ENCODE assay signal across 16 mouse cellular contexts in genomic region chr9:51915580-51915979, GRCm38 (mm10).
"Had no signal": no experiment of that assay in that cellular context is flagged by ENCODE, and none has a peak within 500 bp of the region (broad histone marks: within the 10 kb centered on the region; RNA-seq: fewer than 3 reads in every experiment).

No protein-coding gene starts in this region.

- H3K27me3 ChIP-seq: liver, embryonic 15.5 days; midbrain, embryonic 12.5 days; stomach, embryonic 15.5 days had no signal

- H3K4me2 ChIP-seq: liver, embryonic 11.5 days; liver, embryonic 15.5 days; midbrain, embryonic 12.5 days; stomach, embryonic 15.5 days had no signal

- H3K4me1 ChIP-seq: limb, embryonic 10.5 days; liver, embryonic 15.5 days; megakaryocyte, embryonic 14.5 days; midbrain, embryonic 12.5 days; stomach, embryonic 15.5 days had no signal

- H3K4me3 ChIP-seq: left cerebral cortex, adult 2 months; limb, embryonic 10.5 days; liver, embryonic 15.5 days; megakaryocyte, embryonic 14.5 days; midbrain, embryonic 12.5 days; stomach, embryonic 15.5 days had no signal

- DNase-seq: kidney, adult 8-10 months; kidney, postnatal 25 days; lung, adult 2 months; lung, postnatal 10 days; spleen, adult 18-20 months; thymus, adult 18-20 months; thymus, postnatal 14 days had no signal

- H3K36me3 ChIP-seq: limb, embryonic 10.5 days; liver, embryonic 15.5 days; midbrain, embryonic 12.5 days; stomach, embryonic 15.5 days had no signal

- H3K9ac ChIP-seq: liver, embryonic 15.5 days; midbrain, embryonic 12.5 days; stomach, embryonic 15.5 days had no signal

- H3K27ac ChIP-seq: left cerebral cortex, adult 2 months; limb, embryonic 10.5 days; liver, embryonic 15.5 days; macrophage; midbrain, embryonic 12.5 days; stomach, embryonic 15.5 days had no signal

- H3K9me3 ChIP-seq: limb, embryonic 10.5 days; liver, embryonic 15.5 days; midbrain, embryonic 12.5 days; stomach, embryonic 15.5 days had no signal

- ATAC-seq: midbrain, embryonic 16.5 days had no signal
